Mouse (Mus musculus): ENCODE data around the gene Bfsp1. TPM values are rescaled to one million over a fixed set of nuclear protein-coding genes. Genes with fewer than 3 reads are reported as not detected.

Gene Bfsp1
- polyA plus RNA-seq, 1 experiment: 3.9 TPM

DNA sequence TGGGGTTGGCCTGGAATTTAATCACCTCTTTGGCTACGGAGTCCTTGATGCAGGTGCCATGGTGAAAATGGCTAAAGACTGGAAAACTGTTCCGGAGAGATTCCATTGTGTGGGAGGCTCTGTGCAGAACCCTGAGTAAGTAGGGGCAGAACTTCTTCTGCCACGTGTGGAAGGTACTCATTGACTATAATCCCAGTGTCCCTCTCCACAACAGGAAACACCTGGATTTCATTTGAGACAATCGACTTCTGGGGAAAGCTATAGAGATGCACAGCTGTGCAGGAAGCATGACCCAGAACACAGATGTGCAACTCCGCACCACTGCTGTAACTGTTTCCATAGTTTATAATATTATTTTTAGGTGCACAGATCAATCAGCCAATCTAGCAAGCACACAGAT, 61.9 kb downstream of the Bfsp1 start:
- WGBS: 73% methylated on average over 5 of the region's 5 CpGs
- TF ChIP-seq CTCF (IDR thresholded peaks at IDR 0.05; ENCODE audit: extremely low read depth, insufficient read length, insufficient replicate concordance, low read depth, low read length): no peak
- TF ChIP-seq POLR2A (IDR thresholded peaks at IDR 0.05; ENCODE audit: low read depth, low read length): no peak
- no peaks in the 10 kb centered on the region for H3K27me3 ChIP-seq (ENCODE audit: control insufficient read depth, insufficient read depth, low read length)
- no peak overlapping the region for H3K27ac ChIP-seq (ENCODE audit: insufficient read depth, low read depth, low read length)
- H3K4me1 ChIP-seq (ENCODE audit: control insufficient read depth, insufficient read depth, insufficient read length, low read length): no peaks in the 10 kb centered on the region
- no peak overlapping the region for H3K4me3 ChIP-seq (ENCODE audit: low read depth, low read length)
- H3K36me3 ChIP-seq (ENCODE audit: control insufficient read depth, insufficient read depth, low read length): no peaks in the 10 kb centered on the region

DNA sequence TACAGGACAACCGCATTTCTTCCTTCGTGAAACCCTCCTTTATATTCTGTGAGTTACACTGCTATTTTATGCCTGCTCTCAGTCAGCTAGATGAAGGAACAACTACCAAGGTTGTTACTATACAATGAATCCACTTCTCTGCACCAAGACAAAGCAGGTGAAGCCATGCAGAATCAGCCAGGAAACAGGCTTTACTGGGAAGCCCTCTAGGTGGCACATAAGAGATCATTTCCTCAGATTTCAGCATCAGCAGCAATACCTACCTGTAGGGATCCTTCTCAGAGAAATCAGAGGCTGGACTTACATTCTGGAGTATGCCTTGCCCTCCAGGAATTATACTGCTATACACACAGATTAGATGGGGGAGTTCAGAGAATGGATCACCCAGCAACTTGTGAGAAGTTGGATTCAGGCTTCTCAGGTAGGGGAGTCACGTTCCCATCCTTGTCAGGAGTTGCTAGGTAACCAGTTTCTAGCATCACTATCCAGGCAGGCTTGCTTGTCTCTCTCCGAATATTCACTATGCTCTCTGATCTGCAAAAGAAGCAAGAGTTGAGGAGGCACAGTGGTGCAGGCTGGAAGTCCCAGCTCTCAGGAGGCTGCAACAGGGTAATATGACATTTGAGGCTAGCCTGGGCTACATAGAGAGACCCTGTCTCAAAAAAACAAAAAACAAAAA, 66.5 kb downstream of the Bfsp1 start:
- H3K27me3 ChIP-seq (ENCODE audit: control insufficient read depth, insufficient read depth, low read length): no peaks in the 10 kb centered on the region
- WGBS: 61% methylated on average over 4 of the region's 4 CpGs
- H3K4me1 ChIP-seq (ENCODE audit: control insufficient read depth, insufficient read depth, insufficient read length, low read length): no peaks in the 10 kb centered on the region
- no peak overlapping the region for H3K27ac ChIP-seq (ENCODE audit: insufficient read depth, low read depth, low read length)
- no peak for TF ChIP-seq CTCF (IDR thresholded peaks at IDR 0.05; ENCODE audit: extremely low read depth, insufficient read length, insufficient replicate concordance, low read depth, low read length)
- no peak for TF ChIP-seq POLR2A (IDR thresholded peaks at IDR 0.05; ENCODE audit: low read depth, low read length)
- no peak overlapping the region for H3K4me3 ChIP-seq (ENCODE audit: low read depth, low read length)
- H3K36me3 ChIP-seq (ENCODE audit: control insufficient read depth, insufficient read depth, low read length): no peaks in the 10 kb centered on the region

DNA sequence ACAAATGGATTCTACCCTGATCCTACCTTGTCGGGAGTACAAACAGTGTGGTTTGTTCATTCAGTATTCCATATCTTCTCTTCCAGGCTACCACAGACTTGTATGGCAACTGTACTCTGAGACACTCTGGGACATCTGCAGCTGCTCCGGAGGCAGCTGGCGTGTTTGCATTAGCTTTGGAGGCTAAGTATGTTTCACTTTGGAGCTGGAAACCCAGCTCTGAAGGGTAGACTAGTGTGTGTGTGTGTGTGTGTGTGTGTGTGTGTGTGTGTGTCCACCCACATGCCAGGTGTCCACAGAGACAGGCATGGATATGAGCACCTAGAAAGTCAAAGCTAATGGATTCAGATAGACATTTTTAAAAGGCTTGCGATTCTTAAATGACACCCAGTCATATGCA, 67.1 kb downstream of the Bfsp1 start:
- Histone ChIP-seq H3K4me1 (ENCODE audit: control insufficient read depth, insufficient read depth, insufficient read length, low read length) (no peaks in the 10 kb centered on the region), H3K36me3 (ENCODE audit: control insufficient read depth, insufficient read depth, low read length) (no peaks in the 10 kb centered on the region), H3K27ac (ENCODE audit: insufficient read depth, low read depth, low read length) (no peak overlapping the region), H3K4me3 (ENCODE audit: low read depth, low read length) (no peak overlapping the region), H3K27me3 (ENCODE audit: control insufficient read depth, insufficient read depth, low read length) (no peaks in the 10 kb centered on the region)
- no peak for TF ChIP-seq CTCF (IDR thresholded peaks at IDR 0.05; ENCODE audit: extremely low read depth, insufficient read length, insufficient replicate concordance, low read depth, low read length)
- no peak for TF ChIP-seq POLR2A (IDR thresholded peaks at IDR 0.05; ENCODE audit: low read depth, low read length)
- WGBS: 74% methylated on average over 4 of the region's 4 CpGs

DNA sequence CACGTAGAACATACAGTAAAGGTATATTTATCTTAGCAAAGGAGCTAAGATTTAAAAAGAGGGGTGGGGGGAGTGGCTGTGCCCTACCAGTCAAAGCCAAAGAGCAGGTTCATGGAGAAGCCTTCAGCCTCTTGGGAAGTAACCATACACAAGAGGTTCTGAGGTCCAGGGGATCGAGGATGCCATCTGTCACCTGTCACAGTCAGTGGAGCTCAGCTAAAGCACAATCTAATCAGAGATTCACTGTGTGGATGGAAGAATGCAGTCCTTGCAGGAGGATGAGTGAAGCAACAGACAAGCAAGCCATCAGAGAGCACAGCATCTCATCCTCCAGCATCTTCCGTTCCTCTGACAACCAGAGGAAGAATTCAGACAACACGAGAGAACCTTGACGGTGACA, 73.1 kb downstream of the Bfsp1 start:
- 82% methylated on average over 5 of the region's 5 CpGs for WGBS

DNA sequence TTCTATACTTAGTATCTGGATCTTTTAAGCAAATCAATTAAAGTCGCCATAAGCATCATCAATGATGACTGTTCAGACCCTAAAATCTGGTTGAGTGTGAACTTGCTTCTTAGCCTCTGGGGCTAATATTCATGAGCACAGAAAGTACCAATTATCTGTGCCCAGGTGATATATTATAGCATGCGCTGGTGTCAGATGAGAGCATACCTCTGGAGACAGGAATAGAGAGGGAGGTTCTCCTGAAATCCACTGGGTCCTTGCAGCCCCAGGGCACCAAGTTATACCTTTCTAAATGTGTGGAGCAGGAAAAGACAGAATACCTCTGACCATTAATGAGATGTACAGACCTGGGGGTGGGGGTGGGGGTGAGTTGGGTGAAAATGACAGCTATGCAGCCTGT, 82.7 kb downstream of the Bfsp1 start:
- no peaks in the 10 kb centered on the region for H3K36me3 ChIP-seq (ENCODE audit: control insufficient read depth, insufficient read depth, low read length)
- H3K27ac ChIP-seq (ENCODE audit: insufficient read depth, low read depth, low read length): no peak overlapping the region
- H3K4me3 ChIP-seq (ENCODE audit: low read depth, low read length): no peak overlapping the region
- H3K27me3 ChIP-seq (ENCODE audit: control insufficient read depth, insufficient read depth, low read length): no peaks in the 10 kb centered on the region
- 77% methylated on average over 2 of the region's 2 CpGs for WGBS
- no peaks in the 10 kb centered on the region for H3K4me1 ChIP-seq (ENCODE audit: control insufficient read depth, insufficient read depth, insufficient read length, low read length)
- TF ChIP-seq POLR2A (IDR thresholded peaks at IDR 0.05; ENCODE audit: low read depth, low read length): no peak
- no peak for TF ChIP-seq CTCF (IDR thresholded peaks at IDR 0.05; ENCODE audit: extremely low read depth, insufficient read length, insufficient replicate concordance, low read depth, low read length)

More for the DNA sequence above, 73.1 kb downstream of the Bfsp1 start:
- Histone ChIP-seq H3K27ac (ENCODE audit: insufficient read depth, low read depth, low read length) (no peak overlapping the region), H3K36me3 (ENCODE audit: control insufficient read depth, insufficient read depth, low read length) (no peaks in the 10 kb centered on the region), H3K4me3 (ENCODE audit: low read depth, low read length) (no peak overlapping the region), H3K27me3 (ENCODE audit: control insufficient read depth, insufficient read depth, low read length) (no peaks in the 10 kb centered on the region), H3K4me1 (ENCODE audit: control insufficient read depth, insufficient read depth, insufficient read length, low read length) (no peaks in the 10 kb centered on the region)
- no peak for TF ChIP-seq POLR2A (IDR thresholded peaks at IDR 0.05; ENCODE audit: low read depth, low read length)
- TF ChIP-seq CTCF (IDR thresholded peaks at IDR 0.05; ENCODE audit: extremely low read depth, insufficient read length, insufficient replicate concordance, low read depth, low read length): no peak

Other genes starting within 250 kb of the Bfsp1 start
- gene Dstn, start 52.1 kb upstream of the Bfsp1 start, polyA plus RNA-seq (2012; rRNA removed): 28.5 and 69.3 TPM in 2 replicates
- 82.7 and 144 TPM in 2 replicates for gene Rrbp1, start 148.1 kb upstream of the Bfsp1 start, polyA plus RNA-seq (2012; rRNA removed)
- not detected in 2 replicates for gene Banf2, start 169.9 kb upstream of the Bfsp1 start, polyA plus RNA-seq (2012; rRNA removed)